Mouse (Mus musculus) heart, embryonic 13.5 days (tissue): ENCODE measurements around the gene Nudt2. TPM values are rescaled to one million over a fixed set of nuclear protein-coding genes. Genes with fewer than 3 reads are reported as not detected.
A peak's percentile ranks its signal among the peaks of the same experiment; 100 is the strongest.

ENCODE experiments used
- ATAC-seq: fragments of 200-750 bp; cut with Nextera tagmentation; 2 replicates; pipeline ENCODE4 v1.8.0; 2017; ENCODE audit warnings: moderate TSS enrichment; ENCODE audit not compliant: insufficient number of reproducible peaks, low FRiP score, low TSS enrichment; ENCODE audit errors: extremely low read depth
- H3K27ac ChIP-seq: fragments of 300-500 bp; sonication (generic); replicated peaks from 2 replicates; pipeline ENCODE4 v1.5.1; 2015; ENCODE audit warnings: moderate library complexity, mild to moderate bottlenecking, inconsistent platforms
- H3K27me3 ChIP-seq: fragments of 300-500 bp; sonication (generic); replicated peaks from 2 replicates; pipeline ENCODE4 v1.6.1; 2015; ENCODE audit warnings: mild to moderate bottlenecking, inconsistent platforms
- H3K36me3 ChIP-seq: fragments of 300-500 bp; sonication (generic); 2 replicates; pipeline ENCODE4 v1.6.1; 2015; ENCODE audit warnings: mild to moderate bottlenecking, inconsistent platforms
- H3K4me1 ChIP-seq: fragments of 300-500 bp; sonication (generic); 2 replicates; pipeline ENCODE4 v1.6.1; 2015; ENCODE audit warnings: inconsistent platforms
- H3K4me2 ChIP-seq: fragments of 300-500 bp; sonication (generic); 2 replicates; pipeline ENCODE4 v1.6.1; 2015; ENCODE audit warnings: inconsistent platforms, mild to moderate bottlenecking, moderate library complexity
- H3K4me3 ChIP-seq: fragments of 300-500 bp; sonication (generic); 2 replicates; pipeline ENCODE4 v1.5.1; 2015; ENCODE audit warnings: moderate library complexity, mild to moderate bottlenecking, inconsistent platforms
- H3K9ac ChIP-seq: fragments of 300-500 bp; sonication (generic); 2 replicates; pipeline ENCODE4 v1.6.1; 2015; ENCODE audit warnings: inconsistent platforms, mild to moderate bottlenecking, moderate library complexity
- H3K9me3 ChIP-seq: fragments of 300-500 bp; sonication (generic); 2 replicates; pipeline ENCODE4 v1.6.1; 2016; ENCODE audit warnings: inconsistent platforms
- WGBS: fragments of 180-500 bp; shearing (Covaris S2); methylation state at CpG from one replicate; pipeline ENCODE4 v1.1.7; 2015; ENCODE audit warnings: mixed read lengths; 5-methylcytosine and 5-hydroxymethylcytosine counted together
- polyA plus RNA-seq: library from polyadenylated mRNA; unstranded; fragments of >200 nt; fragmentation: Nextera tagmentation; extraction: Ambion mirVana; gene quantifications from 2 replicates; pipeline ENCODE4 v1.2.1, GENCODE M21; 2015

Nudt2 gene
- polyA plus RNA-seq, 1 experiment from 2014 or later, result 39.6 TPM

DNA sequence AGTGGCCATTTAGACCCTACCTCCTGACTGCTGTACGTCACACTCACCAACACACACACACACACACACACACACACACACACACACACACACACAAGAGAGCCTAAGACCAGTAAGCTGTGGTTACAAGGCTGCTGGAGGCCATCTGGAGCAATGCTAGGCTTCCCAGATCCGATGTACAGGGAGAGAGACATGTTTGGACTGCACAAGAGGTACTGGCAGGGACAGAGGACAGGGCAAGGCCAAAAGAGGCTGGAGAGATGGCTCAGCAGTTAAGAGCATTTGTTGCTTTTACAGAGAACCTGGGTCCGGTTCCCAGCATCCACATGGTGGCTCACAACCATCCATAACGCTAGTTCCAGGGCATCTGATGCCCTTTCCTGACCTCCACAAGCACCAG, 30.1 kb downstream of the Nudt2 start:
- H3K9me3 ChIP-seq, result no peaks in the 10 kb centered on the region
- WGBS, result 70% methylated on average over 4 of the region's 4 CpGs
- no peak overlapping the region for H3K4me3 ChIP-seq
- no peak overlapping the region for H3K4me2 ChIP-seq
- peaks cover 23% of the 10 kb centered on the region for H3K4me1 ChIP-seq
- no peaks in the 10 kb centered on the region for H3K36me3 ChIP-seq
- H3K9ac ChIP-seq, result no peak overlapping the region
- no peak for ATAC-seq
- H3K27ac ChIP-seq, result no peak overlapping the region
- H3K27me3 ChIP-seq, result peaks cover 57% of the 10 kb centered on the region

DNA sequence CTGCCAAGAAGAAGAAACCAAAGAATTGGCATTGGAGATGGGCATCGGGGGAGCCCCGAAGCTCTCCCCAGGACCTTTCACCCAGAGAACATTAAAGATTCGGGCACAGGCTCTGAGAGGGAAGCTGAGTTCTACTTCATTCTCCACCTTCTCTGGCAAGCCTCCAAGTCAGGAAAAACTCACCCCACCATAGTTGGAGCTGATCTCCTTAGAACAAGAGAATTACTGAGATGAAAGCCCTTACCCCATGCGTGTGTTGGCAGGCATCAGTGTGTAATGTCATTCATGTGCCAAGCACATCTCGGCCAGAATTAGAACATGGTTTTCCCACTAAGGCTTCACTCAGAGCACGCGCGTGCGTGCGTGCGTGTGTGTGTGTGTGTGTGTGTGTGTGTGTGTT, 30.9 kb downstream of the Nudt2 start:
- Histone ChIP-seq H3K27ac (no peak overlapping the region), H3K9ac (no peak overlapping the region), H3K4me1 (peaks cover 23% of the 10 kb centered on the region), H3K4me3 (no peak overlapping the region), H3K4me2 (no peak overlapping the region), H3K36me3 (no peaks in the 10 kb centered on the region), H3K9me3 (no peaks in the 10 kb centered on the region), H3K27me3 (peaks cover 65% of the 10 kb centered on the region)
- WGBS, result 83% methylated on average over 11 of the region's 11 CpGs
- no peak for ATAC-seq

DNA sequence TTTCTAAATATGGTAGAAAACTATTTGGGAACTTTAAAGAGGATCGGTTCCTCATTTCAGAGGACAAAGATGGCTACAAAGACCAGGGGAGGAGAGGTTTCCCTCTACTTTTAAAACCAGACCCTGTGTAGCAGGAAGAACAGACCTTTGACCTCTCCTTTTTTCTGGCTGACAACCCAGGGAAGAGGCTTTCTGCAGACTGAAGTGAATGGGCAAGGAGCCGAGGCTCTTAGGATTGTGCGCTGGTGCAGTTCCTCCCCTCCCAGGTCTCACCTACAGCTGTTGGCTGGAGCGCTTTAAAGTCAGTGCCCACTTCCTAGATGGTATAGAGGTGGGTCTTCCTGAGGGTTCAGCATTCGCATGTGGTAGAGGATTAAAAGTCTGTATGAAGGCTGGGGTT, 32.1 kb downstream of the Nudt2 start:
- no peak for ATAC-seq
- Histone ChIP-seq H3K9me3 (no peaks in the 10 kb centered on the region), H3K9ac (no peak overlapping the region), H3K4me1 (peaks cover 24% of the 10 kb centered on the region), H3K36me3 (no peaks in the 10 kb centered on the region), H3K4me3 (no peak overlapping the region; the same call in 1 of the 2 replicates), H3K27me3 (peaks cover 77% of the 10 kb centered on the region), H3K4me2 (peak overlapping the region; percentile 71; the same call in 1 of the 2 replicates), H3K27ac (no peak overlapping the region)
- 49% methylated on average over 5 of the region's 5 CpGs for WGBS

DNA sequence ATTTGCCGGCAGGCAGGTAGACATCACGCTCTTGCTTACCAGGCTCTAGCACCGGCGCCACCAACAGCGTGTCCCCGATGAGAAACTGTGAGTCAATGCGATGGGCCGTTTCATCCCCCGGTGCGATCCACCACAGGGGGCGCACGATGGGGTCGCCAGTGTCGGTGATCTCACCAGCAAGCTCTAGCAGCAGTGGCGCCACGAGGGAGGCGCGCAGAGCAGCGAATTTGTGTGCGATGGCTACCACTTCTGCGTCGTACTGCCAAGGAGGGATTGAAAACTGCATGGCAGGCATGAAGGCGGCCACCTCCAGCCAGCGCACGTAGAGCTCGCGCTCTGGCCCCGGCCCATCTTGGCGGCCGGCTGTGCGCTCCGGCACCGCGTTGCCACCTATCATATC, 32.6 kb downstream of the Nudt2 start:
- 3% methylated on average over 34 of the region's 34 CpGs for WGBS

DNA sequence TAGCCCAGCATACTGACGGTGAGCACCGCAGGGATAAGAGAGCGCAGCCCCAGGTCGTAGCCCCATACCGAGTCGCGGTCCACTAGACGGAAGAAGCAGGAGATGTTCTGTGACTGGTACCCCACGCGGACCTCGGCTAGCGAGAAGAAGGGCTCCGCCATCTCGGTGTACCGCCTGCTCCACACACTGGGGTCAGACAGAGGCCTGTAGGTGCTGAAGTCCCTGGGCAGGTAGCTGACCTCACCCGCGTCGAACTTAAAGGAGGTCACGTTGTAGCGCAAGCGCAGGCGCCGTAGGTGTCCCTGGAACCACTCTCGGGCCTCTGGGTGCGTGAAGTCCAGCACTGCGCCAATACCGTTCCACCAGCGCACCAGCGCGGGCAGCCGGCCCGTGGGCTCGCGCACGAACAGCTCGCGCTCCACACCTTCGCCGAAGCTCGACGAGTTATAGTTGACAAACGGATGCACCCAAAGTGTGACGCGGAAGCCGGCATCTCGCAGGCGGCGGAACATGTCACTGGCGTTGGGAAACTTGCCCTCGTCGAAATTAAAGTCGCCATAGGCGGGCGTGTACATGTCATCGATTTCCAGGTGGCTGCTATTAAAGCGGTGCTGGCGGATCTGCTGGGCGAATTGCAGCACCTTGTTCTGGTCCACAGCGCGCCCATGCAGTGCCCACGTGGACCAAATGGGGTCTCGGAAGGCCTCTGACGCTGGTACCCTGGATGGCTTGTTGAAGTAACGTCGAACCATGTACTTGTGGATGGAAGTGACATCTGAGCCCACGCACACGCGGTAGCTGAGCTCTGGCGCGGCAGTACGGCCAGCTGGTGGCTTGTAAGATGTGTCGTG, 33.3 kb downstream of the Nudt2 start:
- ATAC-seq, result no peak
- WGBS, result 7% methylated on average over 72 of the region's 72 CpGs
- no peaks in the 10 kb centered on the region for H3K36me3 ChIP-seq
- peaks cover 31% of the 10 kb centered on the region for H3K4me1 ChIP-seq
- H3K4me2 ChIP-seq, result peak overlapping the region; percentile 71
- peaks cover 84% of the 10 kb centered on the region for H3K27me3 ChIP-seq
- peak overlapping the region; percentile 41 for H3K9ac ChIP-seq
- H3K9me3 ChIP-seq, result no peaks in the 10 kb centered on the region
- H3K4me3 ChIP-seq, result peak overlapping the region; percentile 47
- H3K27ac ChIP-seq, result no peak overlapping the region

More for the DNA sequence above, 32.6 kb downstream of the Nudt2 start:
- Histone ChIP-seq H3K9ac (peak overlapping the region; percentile 41), H3K4me1 (peaks cover 30% of the 10 kb centered on the region), H3K4me3 (peak overlapping the region; percentile 47), H3K36me3 (no peaks in the 10 kb centered on the region), H3K9me3 (no peaks in the 10 kb centered on the region), H3K27me3 (peaks cover 82% of the 10 kb centered on the region), H3K27ac (no peak overlapping the region), H3K4me2 (peak overlapping the region; percentile 71)
- ATAC-seq, result no peak

DNA sequence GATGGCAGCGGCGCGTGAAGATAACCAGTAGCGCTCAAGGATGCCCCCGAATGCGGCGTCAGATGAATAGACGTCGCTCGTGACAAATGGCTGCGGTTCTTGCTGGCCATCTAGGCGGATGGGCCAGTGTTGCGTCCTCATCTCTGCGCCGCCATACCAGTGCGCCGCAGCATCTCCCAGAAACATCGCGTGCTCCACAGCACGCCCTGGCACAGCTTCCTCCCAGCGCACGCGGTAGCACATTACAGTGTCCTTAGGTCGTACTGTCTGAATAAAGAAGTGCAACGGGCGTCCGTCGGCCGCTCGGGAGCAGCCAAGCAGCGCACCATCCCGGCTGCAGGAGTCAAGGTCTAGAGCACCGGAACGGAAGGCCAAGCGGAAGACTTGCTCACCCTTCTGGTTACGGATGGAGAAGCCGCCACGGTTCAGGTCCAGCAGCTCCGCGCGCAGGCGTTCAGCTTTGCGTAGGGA, 34.0 kb downstream of the Nudt2 start:
- ATAC-seq, result no peak
- Histone ChIP-seq H3K27ac (no peak overlapping the region), H3K9ac (0 out of 2 replicates have a peak overlapping the region, but pooled peaks have one; percentile 30), H3K9me3 (no peaks in the 10 kb centered on the region), H3K4me2 (peak overlapping the region; percentile 71), H3K4me3 (peak overlapping the region; percentile 47), H3K4me1 (peaks cover 31% of the 10 kb centered on the region), H3K27me3 (peaks cover 84% of the 10 kb centered on the region), H3K36me3 (no peaks in the 10 kb centered on the region)
- WGBS, result 4% methylated on average over 43 of the region's 43 CpGs

DNA sequence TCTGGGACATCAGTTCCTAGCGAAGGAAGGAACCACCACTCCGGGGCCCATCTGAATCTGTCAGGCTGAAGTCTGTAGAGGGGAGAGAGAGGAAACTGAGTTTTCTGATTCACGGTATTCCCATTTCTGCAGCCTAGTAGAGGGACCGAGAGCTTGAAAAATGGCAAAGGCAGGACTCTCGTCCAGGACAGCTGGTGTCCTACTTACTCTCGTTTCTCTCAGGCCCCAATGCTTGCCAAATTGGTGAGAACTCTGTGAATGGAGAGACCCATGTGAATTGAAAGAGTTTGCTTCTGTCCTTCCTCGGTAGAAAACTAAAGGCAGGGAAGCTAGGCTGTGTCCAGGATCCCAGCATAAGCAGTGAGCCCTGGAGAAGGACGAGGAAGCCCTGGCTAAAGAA, 34.7 kb downstream of the Nudt2 start:
- Histone ChIP-seq H3K36me3 (no peaks in the 10 kb centered on the region), H3K4me3 (no peak overlapping the region), H3K27ac (no peak overlapping the region), H3K9ac (no peak overlapping the region), H3K4me2 (no peak overlapping the region), H3K27me3 (peaks cover 81% of the 10 kb centered on the region), H3K9me3 (no peaks in the 10 kb centered on the region), H3K4me1 (peaks cover 31% of the 10 kb centered on the region)
- WGBS, result 59% methylated on average over 8 of the region's 8 CpGs
- ATAC-seq, result no peak

DNA sequence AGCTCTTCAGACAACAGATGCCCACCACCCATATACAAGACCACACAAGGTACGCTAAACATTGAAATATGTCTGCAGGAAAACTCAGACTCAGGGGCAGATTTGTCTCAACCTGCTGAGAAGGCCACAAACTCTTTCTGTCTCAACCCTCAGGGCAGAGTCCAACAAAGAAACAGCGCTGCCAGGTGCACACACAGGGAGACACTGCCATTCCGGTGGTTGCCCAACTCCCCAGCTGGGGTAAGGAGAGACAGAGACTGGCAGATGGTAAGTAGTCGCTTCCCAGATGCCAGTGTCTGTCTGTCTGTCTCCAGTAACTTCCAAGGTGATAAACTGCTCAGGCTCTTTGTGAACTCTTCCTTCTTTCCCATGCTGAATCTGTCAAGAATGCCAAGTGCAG, 35.8 kb downstream of the Nudt2 start:
- Histone ChIP-seq H3K4me1 (peaks cover 31% of the 10 kb centered on the region), H3K9ac (no peak overlapping the region), H3K4me2 (no peak overlapping the region), H3K9me3 (no peaks in the 10 kb centered on the region), H3K36me3 (no peaks in the 10 kb centered on the region), H3K27ac (no peak overlapping the region), H3K4me3 (no peak overlapping the region), H3K27me3 (peaks cover 75% of the 10 kb centered on the region)
- WGBS, result 72% methylated on average over 4 of the region's 4 CpGs
- no peak for ATAC-seq

DNA sequence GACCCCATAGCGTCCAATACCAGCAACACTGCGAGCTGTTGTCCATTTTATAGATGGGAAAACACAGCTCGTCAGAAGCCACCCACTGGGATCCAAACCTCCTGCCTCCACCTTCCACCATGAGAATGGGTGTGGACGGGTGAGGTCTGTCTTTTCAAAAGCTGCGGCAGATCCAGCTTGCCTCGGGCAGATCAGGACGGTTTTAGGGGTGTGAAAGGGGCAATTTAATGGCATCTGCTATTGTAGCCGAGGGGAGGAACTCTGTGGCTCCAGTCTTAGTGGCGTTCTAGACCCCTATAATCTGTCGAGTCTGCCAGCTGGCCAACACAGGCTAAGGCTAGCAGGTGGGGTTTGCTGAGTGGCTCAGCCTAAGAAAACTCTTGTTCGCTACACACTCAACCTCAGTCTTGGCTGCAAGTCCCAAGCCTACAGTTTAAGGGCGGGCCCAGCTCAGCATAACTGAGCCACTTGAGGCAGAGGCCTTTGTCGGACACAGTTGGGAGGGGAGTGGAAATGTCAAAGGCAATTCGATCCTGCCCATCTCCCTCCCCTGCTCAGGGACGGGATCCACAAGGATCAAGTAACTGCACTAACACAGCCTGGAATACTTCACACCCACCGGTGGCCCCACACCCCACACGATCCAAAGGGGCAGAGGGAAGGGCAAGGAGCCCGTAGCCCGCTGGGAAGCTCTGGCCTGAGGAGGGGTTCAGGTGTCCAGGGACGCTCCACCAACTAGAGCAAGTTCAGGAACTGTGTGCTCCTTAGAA, 37.4 kb downstream of the Nudt2 start:
- Histone ChIP-seq H3K27ac (no peak overlapping the region), H3K27me3 (peaks cover 67% of the 10 kb centered on the region), H3K4me1 (peaks cover 42% of the 10 kb centered on the region), H3K4me2 (peak overlapping the region; percentile 79), H3K4me3 (peak overlapping the region; percentile 54), H3K36me3 (no peaks in the 10 kb centered on the region), H3K9ac (peak overlapping the region; percentile 76), H3K9me3 (no peaks in the 10 kb centered on the region)
- ATAC-seq, result no peak
- WGBS, result 14% methylated on average over 20 of the region's 20 CpGs

DNA sequence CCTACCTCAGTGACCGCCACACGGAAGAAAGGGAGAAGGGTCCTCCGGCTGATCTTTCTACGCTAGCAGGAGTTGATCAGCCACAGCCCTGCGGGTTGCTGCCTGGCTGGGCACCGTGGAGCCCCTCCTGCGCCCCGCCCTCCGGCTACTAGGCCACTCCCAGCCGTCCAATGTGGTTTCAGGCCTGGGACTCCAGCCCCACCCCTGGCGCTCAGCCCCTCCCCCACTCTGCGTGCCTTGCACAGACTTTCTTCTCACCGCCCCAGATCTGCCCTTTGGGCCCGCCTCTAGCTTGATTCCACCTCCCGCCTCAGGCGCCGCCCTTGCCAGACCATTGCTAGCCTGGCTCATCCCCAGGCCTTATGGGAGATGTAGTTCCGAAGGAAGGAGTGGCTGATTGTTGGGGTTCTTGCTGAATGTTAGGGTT, 38.0 kb downstream of the Nudt2 start, which contains the start of gene AI464131:
Gene AI464131 (minus strand): TSS at position 91 of the 427 bp plus-strand sequence.
- peak within 1 kb of the TSS; percentile 54 for H3K4me3 ChIP-seq
- peak within 1 kb of the TSS; percentile 79 for H3K4me2 ChIP-seq
- no peak within 1 kb of the TSS for H3K27ac ChIP-seq
- H3K36me3 ChIP-seq, result no peaks in the 10 kb centered on the region
- peak; percentile 87 for ATAC-seq
- 1% methylated on average over 16 of the region's 18 CpGs for WGBS
- peaks cover 40% of the 10 kb centered on the region for H3K4me1 ChIP-seq
- no peaks in the 10 kb centered on the region for H3K9me3 ChIP-seq
- peak within 1 kb of the TSS; percentile 76 for H3K9ac ChIP-seq
- peaks cover 67% of the 10 kb centered on the region for H3K27me3 ChIP-seq

DNA sequence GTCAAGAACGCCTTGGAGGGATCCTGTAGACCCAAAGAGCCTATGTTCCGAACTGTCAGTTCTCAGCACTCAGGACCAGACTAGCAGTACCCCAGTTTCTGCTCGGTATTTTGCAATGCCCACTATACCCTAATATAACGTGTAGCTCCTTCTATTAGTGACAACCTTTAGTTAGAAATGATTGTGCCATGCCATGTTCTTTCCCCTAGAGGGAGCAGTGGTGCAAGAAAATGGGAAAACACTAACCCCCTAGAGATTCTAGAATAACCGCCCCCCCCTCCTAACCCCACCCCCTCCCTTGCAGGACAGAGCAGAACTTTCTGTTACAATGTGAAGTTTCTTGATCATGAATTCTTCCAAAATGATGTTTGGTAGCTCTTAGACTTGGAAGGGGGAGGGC, 39.4 kb downstream of the Nudt2 start:
- H3K4me2 ChIP-seq, result no peak overlapping the region
- no peak overlapping the region for H3K9ac ChIP-seq
- no peaks in the 10 kb centered on the region for H3K9me3 ChIP-seq
- H3K4me1 ChIP-seq, result peaks cover 26% of the 10 kb centered on the region
- ATAC-seq, result no peak
- no peak overlapping the region for H3K27ac ChIP-seq
- no peak overlapping the region for H3K4me3 ChIP-seq
- 64% methylated on average over 5 of the region's 5 CpGs for WGBS
- peaks cover 67% of the 10 kb centered on the region for H3K27me3 ChIP-seq
- H3K36me3 ChIP-seq, result no peaks in the 10 kb centered on the region
